Mouse (Mus musculus): ENCODE data around the gene Mfrp.

- TF ChIP-seq USF2 (IDR thresholded peaks at IDR 0.05; ENCODE audit: borderline replicate concordance in 1 of 2, insufficient read depth in 1 of 2, low read depth in 1 of 2, low read length in 2 of 2) (no peak), CTCF (IDR thresholded peaks at IDR 0.05 in 2 of 3, conservative IDR thresholded peaks at IDR 0.05 in 1 of 3; ENCODE audit: control insufficient read depth in 1 of 3, insufficient read depth in 1 of 3, low read depth in 2 of 3, low read length in 3 of 3, poor library complexity in 1 of 3, severe bottlenecking in 1 of 3) (no peak), POLR2A (IDR thresholded peaks at IDR 0.05; ENCODE audit: control insufficient read depth in 1 of 2, insufficient read depth in 1 of 2, low read depth in 1 of 2, low read length in 2 of 2, poor library complexity in 1 of 2) (no peak)
These were observed 28.4 kb upstream of the Mfrp start for GRCm38 (mm10) chr9:44073115-44073514.
